Mouse (Mus musculus) frontal cortex, postnatal 25 days (tissue): ENCODE data around the gene Limd1.

Experiments
- DNase-seq, 2 experiments: peaks; one replicate each; pipeline ENCODE4 v3.0.0; 2022; ENCODE audit warnings: low spot score in 2 of 2

Gene Limd1

GRCm38 (mm10) chr9:123481136-123481535 lies 2.6 kb downstream of the Limd1 start:
- no peak for DNase-seq

GRCm38 (mm10) chr9:123483598-123483997 lies 5.1 kb downstream of the Limd1 start:
- DNase-seq: no peak

- no peak for DNase-seq
These were observed 6.3 kb downstream of the Limd1 start for GRCm38 (mm10) chr9:123484830-123485229.

- no peak for DNase-seq
These were observed 7.1 kb downstream of the Limd1 start for GRCm38 (mm10) chr9:123485561-123485960.

- DNase-seq: no peak
These were observed 8.1 kb downstream of the Limd1 start for GRCm38 (mm10) chr9:123486635-123487034.

GRCm38 (mm10) chr9:123489073-123489472 lies 10.6 kb downstream of the Limd1 start:
- no peak for DNase-seq

- no peak for DNase-seq
These were observed 11.3 kb downstream of the Limd1 start for GRCm38 (mm10) chr9:123489727-123490343.

GRCm38 (mm10) chr9:123490930-123491329 lies 12.4 kb downstream of the Limd1 start:
- DNase-seq: no peak

GRCm38 (mm10) chr9:123491917-123492585 lies 13.5 kb downstream of the Limd1 start:
- DNase-seq: no peak

GRCm38 (mm10) chr9:123496665-123497064 lies 18.2 kb downstream of the Limd1 start:
- no peak for DNase-seq

GRCm38 (mm10) chr9:123497906-123498305 lies 19.4 kb downstream of the Limd1 start:
- DNase-seq: no peak

GRCm38 (mm10) chr9:123500480-123500879 lies 22.0 kb downstream of the Limd1 start:
- DNase-seq: no peak

- peak; percentile 33 to 36 for DNase-seq
These were observed 24.8 kb downstream of the Limd1 start for GRCm38 (mm10) chr9:123503171-123503834.

GRCm38 (mm10) chr9:123504325-123504724 lies 25.8 kb downstream of the Limd1 start:
- DNase-seq: no peak

GRCm38 (mm10) chr9:123505598-123505997 lies 27.1 kb downstream of the Limd1 start:
- DNase-seq: no peak

- no peak for DNase-seq
These were observed 28.0 kb downstream of the Limd1 start for GRCm38 (mm10) chr9:123506270-123507146.

- DNase-seq: no peak
These were observed 28.9 kb downstream of the Limd1 start for GRCm38 (mm10) chr9:123507380-123507779.

- no peak for DNase-seq
These were observed 30.5 kb downstream of the Limd1 start for GRCm38 (mm10) chr9:123508986-123509385.

GRCm38 (mm10) chr9:123509638-123510604 lies 31.4 kb downstream of the Limd1 start:
- DNase-seq: no peak

GRCm38 (mm10) chr9:123510926-123511325 lies 32.4 kb downstream of the Limd1 start:
- DNase-seq: no peak

- DNase-seq: no peak
These were observed 34.0 kb downstream of the Limd1 start for GRCm38 (mm10) chr9:123512482-123512881.
